Mouse (Mus musculus) cerebellum, postnatal 4 days (tissue): Measurements from ENCODE around the gene Pou2f1.

Experiments
- DNase-seq, 2 experiments: peaks; one replicate each; pipeline ENCODE4 v3.0.0; 2022; ENCODE audit warnings: low spot score in 2 of 2, mixed read lengths in 1 of 2

Pou2f1 gene

DNA sequence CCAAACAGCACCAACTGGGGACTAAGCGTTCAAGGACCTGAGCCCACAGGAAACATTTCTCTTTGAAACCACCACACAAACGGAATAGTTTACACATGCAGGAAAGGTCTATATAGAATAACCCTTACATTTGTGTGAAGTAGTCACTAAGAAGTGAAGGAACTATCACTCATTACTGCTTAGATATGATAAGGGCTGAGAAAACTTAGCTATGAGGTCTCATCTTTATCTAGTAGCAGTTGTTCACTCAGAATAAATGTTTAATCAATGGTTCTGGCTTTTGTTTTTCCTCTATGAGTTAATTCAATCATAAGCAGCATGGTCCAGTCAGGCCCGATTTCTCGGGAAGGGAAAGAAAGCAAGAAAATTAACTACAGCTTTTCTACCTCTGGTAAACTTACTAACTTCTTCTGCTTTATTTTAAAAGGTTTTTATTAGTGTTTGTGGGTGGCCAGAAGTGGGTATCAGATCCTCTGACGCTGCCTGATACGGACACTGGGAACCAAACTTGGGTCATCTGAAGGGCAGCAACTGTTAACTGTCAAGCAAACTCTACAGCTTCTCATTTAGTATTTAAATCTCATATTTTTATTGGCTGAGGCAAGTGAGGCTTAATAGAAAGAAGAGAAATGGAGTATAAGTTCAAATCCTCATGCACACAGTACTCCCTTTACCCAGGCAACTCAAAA lies 40.7 kb downstream of the Pou2f1 start:
- DNase-seq: no peak

DNA sequence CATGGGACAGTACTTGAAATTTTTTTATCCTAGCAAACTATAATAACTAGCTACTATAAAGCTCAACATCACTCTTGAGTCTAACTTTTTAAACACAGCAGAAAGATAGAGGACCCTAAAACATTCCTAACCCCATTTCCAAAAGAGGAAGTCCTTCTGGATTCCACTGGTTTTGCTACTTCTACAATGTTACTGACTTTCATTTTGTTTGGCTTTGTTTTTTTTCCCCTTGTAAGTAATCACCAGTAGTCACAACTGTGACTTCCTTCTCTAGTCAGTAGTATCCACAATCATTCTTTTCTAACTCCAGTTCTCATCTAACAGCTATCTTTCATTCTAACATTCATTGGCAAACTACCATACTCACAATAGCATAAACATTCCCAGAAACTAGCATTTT lies 44.3 kb downstream of the Pou2f1 start:
- DNase-seq: no peak

DNA sequence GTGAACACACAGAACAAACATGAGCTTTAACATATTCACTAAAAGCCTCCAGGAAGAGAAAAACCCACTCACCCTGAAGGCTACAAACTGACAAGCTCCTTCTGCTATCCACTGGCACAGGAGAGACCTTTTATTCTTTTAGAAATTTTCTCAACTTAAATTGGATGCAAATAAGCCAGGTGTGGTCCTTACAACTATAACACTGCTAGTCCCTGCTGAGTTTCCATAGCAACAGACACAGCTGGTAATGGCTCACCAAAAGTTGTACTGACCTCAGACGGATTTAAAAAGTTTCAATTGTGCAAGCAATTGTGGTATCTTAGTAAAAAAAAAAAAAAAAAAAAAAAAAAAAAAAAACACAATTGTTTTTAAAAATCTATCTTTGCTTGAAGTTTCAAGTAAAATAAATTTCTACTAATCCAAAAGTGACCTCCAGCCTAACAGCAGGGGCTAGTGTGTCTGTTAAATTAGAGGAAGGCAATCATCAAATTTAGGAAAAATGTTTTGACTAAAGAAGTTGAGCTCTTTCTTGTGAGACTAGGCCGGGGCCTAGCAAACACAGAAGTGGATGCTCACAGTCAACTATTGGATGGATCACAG lies 54.2 kb downstream of the Pou2f1 start:
- no peak for DNase-seq

DNA sequence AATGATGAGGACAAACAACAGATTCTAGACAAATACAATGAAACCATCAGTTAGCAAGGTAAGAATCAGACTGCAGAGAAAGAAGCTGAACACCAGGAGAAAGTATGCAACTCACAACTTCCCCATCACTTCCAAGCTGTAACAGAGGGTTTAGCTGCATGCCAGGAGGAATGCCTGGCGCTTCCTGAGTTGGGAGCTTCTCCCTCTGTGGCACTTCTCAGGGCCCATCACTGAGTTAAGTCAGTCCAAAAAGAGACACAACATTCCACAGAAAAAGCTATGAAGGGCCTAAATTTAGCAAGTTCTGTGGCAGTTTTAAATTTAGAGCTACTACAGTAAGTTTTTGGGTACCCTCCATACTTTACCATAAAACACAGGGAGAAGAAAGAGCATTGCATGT lies 59.2 kb downstream of the Pou2f1 start:
- DNase-seq: no peak

DNA sequence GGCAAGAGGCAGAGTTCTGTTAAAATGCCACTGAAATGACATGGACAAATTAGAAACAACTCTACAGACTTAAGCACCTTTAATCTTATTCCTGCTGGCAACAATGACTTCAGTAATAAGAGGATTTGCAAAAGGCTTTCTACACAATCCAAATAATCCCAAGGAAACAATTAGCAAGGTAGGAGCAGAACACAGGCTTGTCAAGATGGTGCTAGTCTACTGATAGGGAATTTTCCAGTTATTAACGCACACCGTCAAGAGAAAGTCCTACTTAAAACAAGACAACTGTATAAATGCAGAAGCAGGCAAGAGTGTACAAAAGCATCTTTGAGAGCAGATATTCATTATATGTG lies 67.0 kb downstream of the Pou2f1 start:
- DNase-seq: no peak

DNA sequence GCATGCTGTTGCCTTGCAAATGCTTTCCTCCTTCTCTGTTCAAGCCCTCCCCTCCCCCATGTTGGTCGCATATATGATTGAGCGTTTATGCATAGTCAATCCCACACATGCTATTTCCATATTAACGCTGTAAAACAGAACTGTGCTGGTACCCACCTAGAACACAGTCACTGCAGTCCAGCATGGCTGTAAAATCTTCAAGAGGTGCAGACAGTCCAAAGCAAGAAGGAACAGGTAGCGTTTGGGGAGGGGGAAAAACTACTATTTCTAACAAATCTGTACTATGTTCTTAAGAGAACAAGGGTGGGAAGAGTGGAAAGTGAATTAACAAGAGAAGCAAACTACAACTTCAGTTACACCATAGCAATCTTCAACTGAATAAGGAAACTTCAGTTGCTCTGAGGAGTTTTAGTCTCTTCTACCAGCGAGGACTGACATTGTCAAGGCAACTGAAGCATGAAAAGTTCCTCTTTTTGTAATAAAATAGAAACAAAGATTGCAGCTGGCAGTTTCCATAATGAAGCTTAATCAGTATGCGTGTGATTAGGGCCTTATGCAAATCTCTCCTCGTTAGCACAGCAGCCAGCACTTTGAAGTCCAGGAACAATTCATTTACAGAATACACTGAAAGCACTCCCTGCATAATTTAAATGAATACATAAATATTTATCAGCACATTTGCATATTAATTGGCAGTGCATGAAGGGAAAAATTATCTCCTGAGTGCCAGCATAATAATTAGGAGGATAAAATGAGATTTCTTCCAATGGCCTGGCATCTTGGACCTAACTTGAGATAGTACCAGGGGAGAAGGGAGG lies 67.6 kb downstream of the Pou2f1 start:
- DNase-seq: peak in 1 of 2 experiments; percentile 11

DNA sequence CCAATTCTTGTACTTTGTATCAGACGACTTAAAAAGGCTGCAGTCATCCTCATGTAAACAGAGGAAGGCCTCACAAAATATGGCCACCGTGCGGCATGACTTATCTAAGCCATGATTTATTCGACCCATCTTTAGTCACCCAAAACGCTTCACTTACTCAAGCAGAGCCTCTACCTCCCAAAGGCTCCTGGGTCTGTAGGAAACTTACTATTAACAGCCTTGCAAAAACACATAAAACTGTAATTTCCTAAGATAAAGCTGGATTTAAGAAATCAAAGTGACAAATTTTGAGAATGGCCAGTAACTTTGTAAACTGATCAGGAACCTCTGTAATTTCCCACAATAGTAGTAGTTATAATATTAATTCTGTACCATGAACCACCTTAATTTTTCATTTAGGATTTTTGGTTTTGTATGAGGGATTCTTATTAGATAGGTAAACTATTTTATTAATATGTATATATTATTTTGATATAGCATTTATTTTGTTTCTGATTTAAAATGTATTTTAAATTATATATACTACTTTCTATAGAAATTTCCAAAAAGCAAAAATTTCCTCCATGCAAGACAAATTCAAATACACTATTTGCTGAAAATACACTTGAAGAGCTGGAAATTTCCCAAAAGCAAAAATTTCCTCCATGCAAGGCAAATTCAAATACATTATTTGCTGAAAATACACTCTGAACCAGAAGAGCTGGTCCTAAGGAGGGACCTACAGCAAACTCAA lies 68.4 kb downstream of the Pou2f1 start:
- DNase-seq: no peak

DNA sequence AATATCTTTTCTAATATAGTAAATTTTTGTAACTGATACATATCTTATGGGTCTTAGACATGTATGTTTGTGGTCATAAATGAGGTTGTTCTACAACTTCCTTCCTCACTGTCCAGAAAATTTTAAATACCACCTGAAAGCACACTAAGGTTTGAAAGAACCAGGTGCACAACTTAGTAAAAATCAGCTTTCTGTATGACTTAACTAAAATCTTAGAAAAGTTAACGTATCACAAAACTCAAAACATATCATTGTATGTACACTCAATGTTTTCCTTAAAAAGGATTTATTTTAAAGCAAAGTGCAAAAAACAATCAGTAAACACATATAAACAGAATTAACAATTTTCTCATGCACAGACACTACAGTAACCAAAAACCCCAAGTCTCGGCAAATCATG lies 69.6 kb downstream of the Pou2f1 start:
- no peak for DNase-seq

DNA sequence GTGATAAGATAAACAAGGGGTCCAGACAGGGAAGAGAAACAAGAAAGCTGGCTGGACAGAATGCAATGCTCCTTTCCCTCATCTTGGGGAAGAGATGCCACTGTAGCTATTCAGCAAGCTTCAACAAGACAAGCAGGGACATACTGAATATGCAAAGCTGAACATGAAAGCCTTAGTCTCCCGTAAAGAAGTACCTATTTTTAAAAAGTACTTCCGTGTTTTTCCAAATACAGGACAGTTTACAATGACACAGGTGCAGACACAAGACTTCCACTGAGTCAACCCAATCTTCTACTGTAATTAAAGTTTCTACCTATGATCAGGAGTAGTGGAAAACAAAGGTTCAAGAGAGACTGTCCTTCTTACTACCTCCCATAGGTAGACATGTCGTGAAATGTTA lies 72.0 kb downstream of the Pou2f1 start:
- no peak for DNase-seq

DNA sequence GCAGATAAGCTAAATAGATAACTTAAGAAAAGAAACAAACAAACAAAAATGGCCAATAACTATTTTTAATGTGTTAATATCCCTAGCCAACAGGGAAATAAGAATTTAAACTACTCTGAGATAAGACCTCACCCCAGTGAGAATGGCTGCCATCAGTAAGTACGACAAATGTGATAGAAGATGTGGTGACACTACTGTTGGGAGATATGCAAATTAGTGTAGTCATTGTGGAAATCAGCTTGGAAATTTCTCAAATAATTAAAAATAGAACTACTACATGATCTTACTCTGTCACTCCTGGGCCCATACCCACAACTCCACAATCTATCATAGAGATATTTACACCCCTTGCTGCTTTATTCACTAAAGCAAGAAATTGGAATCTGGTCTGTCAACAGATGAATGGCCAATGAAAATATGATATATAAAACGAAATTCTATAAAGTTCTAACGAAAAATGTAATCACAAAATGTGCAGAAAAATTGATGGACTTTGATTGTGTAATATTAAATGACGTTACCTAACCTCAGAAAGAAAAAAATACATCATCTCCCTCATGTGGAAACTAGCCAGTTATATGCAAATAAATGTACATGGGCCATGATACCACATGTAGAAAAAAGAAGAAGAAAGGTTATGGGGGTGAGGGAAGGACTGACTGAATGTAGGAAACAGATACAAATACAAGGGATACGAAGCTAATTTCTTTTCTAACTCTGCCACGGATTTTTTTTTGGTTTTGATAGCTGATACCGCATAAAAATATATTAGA lies 74.8 kb downstream of the Pou2f1 start:
- DNase-seq: no peak

DNA sequence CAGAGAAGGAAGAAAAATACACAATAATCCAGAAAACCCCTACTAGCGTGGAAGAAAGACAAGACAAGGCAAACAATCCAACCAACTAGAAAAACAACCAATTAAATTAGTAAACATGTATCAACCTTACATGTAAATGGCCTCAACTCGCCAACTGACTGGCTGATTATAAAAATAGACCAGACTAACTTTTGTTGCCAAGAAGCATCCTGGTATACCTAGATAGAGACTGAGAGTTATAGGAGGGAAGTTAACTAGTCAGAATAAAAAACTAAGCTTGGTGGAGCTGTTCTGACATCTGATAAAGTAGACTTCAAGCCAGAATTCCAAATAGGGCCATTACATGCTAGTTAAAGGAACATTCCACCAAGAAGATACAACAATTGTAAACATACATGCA lies 77.3 kb downstream of the Pou2f1 start:
- no peak for DNase-seq

DNA sequence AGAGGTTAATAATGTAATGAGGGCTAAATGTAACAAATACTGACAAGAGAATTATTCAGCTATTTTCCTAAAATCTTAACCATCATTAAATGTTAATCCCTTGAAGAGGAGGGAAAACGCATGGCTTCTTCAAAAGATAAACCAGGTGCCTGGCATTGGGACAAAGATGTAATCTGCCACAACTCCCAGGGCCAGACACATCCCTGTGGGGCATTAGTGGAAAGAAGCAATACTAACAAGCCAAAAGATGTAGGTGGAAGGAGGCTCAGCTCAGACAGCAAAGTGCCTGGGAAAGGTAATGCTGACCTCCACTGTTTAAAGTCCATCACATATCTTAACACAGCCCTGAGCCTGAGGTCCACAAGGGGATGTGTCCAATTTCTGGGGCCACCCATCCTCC lies 80.0 kb downstream of the Pou2f1 start:
- no peak for DNase-seq

DNA sequence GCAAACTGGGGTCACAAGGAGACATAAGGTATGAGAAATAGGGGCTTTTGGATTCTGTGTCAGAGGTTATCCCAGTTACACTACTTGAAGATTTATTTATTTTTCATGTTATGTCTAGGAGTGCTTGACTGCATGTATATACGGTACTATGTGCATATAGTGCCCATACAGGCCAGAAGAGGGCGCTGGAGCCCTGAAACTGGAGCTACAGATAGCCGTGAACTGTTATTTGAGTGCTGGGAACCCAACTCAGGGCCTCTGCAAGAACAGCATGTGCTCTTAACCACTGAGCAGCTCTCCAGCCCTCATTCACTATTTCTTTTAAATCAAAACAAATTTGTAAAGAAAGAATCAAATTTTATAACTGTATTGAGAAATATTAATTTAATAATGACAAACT lies 81.5 kb downstream of the Pou2f1 start:
- DNase-seq: no peak

DNA sequence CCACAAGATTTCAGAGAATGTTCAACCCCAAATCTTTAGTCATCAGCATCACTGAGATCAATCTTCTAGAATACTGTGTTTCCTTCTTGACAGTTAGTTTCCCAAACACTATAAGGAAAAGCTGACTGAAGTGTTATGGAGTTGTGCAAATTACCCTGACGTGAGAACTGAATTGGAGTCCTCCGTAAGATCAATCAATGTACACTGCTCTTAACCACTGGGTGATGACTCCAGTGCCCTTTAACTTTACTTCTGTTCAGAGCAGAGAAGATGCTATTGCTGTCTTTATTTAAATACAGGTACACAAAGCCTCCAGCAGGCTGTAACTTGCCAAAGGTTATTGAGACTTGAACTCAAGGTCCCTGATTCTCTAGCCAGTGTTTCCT lies 88.1 kb downstream of the Pou2f1 start:
- DNase-seq: no peak

DNA sequence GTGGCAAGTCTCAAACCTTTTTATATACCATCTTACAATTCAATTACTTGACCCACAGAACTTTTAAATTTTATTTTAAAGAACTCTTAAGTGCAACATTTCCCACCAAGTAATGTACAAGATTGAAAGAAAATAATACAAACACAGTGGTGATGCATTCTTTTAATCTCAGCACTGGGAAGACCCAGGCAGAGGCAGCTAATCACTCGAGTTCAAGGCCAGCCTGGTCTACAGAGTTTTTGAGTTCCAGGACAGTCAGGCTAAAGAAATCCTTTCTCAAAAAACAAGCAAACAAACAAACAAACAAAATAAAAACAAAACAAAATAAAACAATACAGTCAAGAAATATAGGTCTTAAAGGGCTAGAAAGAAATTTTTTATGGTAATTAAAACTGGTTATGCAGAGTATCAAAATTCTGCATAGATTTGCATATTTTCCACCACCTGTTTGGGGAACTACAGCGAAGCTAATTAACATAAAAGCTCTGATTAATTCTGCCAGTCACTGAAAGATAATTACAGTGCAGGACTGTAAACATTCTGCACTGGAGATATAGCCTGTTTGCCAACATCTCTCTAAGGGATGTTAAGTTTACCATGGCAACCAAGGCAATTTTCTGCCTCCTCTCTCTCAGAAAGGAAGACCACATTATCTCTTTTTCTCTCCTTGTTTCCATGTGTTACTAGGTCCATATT lies 88.6 kb downstream of the Pou2f1 start:
- no peak for DNase-seq

DNA sequence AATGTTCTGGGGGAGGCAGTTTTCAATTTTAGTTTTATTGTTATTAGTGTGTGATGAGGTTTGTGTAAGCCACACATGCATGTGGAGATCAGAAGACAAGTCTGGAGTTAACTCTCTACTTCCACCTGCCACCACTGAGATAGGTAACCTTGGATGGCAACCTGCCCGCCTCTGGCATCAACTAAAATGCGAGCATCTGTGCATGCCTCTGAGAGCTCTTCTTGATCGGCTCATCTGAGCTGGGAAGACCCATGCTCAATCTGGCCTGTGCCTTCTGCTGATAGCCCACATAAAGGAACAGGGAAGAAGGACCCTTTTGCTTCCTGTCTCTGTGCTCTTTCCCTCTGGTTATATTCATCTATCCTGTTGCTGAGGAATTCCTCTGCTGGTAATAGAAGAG lies 93.0 kb downstream of the Pou2f1 start:
- DNase-seq: no peak

DNA sequence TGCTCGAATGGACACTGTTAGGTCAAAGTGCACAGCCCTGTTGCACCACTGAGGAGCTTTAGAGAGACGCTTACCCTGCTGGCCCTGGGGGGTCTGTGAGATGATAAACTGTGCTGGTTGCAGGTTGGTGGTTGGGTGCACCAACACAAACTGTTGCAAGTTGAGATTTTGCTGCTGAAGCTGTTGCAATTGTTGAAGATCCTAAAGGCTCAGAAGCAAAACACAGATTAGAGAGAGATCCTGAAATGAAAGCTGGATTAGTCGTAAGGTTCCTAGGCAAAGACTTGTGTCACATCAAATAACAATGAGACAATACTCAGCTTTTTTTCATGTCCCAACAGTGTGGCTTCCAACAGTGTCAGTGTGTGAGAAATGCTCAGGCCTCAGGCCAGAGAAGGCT lies 93.7 kb downstream of the Pou2f1 start:
- DNase-seq: no peak

DNA sequence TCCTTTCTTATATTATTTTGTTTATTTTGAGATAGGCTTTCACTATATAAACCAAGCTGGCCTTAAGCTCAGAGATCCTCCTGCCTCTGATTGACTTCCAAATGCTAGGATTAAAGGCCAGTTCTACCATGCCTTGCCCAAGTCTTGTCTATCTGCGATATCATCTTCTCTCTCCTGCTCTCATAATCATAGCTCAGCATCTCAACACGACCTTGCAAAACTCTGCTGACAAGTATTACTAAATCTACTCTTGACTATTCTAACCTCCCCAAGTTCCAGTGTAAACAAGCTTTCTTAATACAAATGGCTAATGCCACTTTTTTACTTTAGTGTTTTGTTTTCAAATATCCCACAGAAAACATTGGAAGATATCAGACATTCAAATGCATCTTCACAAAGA lies 94.3 kb downstream of the Pou2f1 start:
- no peak for DNase-seq

DNA sequence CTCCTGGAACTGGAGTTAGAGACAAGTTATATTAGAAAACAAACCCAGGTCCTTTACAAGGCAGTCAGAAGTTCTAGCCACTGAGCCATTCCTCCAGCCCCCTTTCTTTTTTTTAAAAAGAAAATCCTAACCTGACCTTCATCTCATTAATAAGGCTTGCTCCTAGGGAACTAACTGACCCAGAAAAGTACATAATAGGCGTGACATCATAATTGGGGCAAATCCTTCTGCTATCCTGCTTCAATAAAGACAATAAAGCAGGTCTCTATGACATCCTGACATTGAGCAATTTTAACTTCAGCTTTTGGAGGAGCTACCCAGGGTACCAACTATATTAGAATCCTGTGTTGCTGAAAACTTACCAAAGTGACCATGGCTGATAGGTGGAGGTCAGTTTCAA lies 98.9 kb downstream of the Pou2f1 start:
- DNase-seq: no peak

DNA sequence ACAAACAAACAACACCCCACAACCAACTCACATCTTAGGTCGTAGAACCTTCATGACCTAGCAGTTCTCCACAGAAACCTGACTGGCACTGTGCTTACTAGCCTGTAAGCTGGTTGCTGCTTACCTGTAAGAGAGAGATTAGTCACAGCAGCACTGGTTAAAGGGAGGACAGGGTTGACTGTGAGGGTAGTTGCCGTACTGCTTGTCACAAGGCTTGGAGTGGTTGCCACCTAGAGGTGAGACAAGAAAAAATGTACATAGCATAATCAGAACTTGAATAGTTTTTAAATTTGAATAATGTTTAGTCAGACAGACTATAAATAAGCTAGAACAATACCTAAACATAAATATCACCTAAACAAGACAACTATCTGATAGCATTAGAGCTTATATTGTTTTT lies 110.8 kb downstream of the Pou2f1 start:
- DNase-seq: no peak
